Mouse (Mus musculus): ENCODE data around the gene Car9.
"Not testable (repeated sequence)": the region's sequence is repeated elsewhere in the genome, so short reads cannot be mapped to it uniquely, and the experiment has no call there.

Car9 gene

DNA sequence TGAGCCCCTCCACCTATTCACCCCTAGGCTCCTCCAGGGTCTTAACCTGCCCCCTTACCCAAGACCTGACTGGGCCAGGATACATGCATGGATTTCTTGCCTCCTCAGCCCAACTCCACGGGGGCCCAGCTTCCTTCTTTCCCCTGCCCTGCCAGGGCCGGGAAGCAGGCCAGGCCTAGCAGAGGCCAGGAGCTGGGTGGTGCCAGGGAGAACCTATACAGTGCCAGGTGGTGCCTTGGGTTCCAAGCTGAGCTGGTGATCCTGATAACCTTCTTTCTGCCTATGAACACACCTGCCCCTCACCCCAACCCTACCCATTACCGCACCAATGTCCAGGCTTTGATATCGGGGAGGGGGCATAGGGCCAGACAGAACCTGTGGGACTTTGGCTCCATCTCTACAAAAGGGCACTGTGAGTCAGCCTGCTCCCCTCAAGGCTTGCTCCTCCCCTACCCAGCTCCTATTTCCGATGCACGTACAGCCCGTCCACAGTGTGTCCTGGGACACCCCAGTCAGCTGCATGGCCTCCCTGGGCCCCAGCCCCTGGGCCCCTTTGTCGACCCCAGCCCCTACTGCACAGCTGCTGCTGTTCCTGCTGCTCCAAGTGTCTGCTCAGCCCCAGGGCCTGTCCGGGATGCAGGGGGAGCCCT is at the start of gene Car9:
Gene Car9, plus strand, starts transcription at position 431 of the 650 bp plus-strand sequence.
- no peak for DNase-seq (ENCODE audit: low spot score in 2 of 2)

DNA sequence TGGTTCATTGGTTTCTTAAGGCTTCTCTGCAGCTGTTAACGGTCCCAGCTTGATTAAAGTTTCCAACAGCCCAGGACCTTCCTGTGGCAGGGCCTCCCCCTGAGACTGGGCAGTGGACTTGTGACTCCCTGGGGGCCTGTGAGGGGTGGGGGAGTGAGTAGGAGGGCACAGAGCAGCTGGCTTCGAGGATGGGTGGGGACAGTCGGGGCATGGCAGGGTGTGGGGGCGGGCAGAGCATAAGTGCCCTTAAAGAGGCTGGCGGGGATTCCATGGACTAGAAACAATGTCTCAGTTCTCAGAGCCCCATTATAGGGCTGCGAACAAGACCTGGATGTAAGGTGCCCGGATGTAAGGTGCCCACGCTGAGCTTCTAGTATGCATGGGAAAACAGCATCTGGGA is 49.6 kb upstream of the Car9 start:
- peak in 1 of 2 experiments; percentile 73 for DNase-seq (ENCODE audit: low spot score in 2 of 2)

DNA sequence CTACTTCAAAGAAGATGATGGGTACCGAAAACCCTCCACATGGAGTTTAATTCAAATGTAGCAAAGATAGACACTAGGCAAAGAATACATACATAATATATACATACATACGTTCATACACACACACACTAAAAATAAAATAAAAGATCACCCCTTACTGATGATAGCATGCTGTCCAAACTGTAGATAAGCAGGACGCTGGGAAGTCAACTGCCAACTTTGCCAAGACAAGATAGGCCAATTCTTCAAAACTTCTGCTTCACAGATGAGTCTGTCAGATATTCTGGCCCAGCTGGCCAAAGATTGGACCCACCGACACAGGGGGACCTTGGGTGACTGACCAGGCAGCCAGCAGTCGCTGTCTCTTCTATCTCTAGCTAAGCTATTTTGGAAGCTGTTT is 43.7 kb upstream of the Car9 start:
- no peak for DNase-seq (ENCODE audit: low spot score in 2 of 2)

DNA sequence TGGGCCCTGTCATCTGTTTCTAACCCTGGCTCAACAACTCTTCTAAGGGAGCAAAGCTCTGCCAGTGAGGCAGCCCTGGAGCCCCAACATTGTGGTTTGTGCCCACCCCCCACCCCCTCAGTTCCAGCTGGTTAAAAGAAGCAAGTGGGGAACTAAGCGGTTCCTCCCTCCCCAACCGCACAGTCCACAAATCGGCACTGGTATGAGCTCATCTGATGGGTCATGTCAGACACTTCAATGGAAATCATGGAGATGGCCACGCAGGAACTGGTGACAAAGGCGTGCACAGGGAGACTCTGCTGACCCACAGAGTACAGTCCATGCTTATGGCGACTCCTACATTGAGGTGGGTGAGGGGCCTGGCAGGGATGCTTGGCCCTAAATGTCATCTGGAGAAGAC is 40.8 kb upstream of the Car9 start:
- no peak for DNase-seq (ENCODE audit: low spot score in 2 of 2)

DNA sequence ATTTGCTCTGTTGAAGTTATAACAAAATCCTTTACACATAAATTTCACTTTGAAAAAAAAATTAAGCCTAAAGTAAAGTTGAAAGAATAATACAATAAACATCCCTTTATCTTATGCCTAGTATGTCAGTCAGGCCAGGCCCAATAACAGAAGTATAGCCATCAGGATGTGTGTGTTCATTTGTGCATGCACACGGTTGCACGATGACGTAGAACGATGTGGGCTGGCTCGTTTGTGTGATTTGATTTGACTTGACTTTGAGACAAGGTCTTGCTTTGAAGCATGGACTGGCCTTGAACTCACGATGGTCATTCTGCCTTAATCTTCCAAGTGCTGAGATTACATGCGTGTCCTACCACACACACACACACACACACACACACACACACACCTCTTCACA is 39.9 kb upstream of the Car9 start:
- no peak for DNase-seq (ENCODE audit: low spot score in 2 of 2)

DNA sequence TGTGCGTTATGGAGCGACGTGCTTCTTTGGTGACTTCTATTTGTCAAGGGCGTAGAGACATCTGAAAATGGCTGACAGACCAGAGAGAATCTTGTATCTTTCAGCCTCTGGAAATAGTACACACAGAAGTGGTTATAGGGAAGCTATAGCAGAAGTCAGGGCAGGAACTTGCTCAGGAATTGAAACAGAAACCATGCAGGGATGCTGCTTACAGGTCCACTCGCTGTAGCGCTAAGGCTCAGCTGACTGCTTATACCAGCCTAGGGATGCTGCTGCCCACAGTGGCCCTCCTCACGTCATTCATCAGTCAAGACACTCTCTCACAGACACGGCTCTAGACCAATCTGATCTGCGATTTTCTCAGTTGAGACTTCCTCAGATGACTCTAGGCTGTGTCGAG is 36.5 kb upstream of the Car9 start:
- DNase-seq (ENCODE audit: low spot score in 2 of 2): no peak

DNA sequence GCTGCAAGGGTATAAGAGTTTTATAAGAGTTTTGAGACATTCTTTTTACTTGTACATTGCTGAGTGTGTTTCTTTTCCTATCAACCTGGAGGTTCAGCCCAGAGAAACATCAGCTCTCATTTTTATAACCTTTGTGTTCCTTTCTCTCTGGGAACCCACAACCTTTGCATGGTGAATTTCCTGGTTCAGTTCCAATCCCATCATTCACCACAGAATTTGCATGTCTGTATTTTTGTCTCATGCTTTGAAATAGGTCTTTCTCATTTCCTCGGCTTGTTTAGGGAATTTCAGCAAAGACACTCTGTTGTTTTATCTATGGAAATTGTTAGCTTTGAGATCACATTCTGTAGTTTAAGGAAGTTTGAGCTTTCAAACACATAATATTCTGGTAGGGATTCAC is 33.1 kb upstream of the Car9 start:
- DNase-seq (ENCODE audit: low spot score in 2 of 2): no peak

DNA sequence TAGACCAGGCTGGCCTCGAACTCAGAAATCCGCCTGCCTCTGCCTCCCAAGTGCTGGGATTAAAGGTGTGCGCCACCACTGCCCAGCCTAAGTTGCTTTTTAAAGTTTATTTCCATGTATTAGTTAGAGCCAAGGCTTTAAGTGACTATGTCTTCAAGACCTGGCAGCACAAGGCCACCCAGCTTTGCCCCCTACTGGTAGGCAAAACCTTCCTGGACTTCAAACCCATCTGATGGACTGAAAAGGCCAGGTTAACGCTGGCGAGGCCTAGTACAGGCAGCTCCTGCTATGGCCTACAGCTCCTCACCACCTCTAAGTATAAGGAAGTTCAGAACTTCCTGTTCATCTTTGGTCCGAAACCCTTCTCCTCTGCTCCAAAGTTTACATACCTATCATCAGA is 30.2 kb upstream of the Car9 start:
- peak in 1 of 2 experiments; percentile 57 for DNase-seq (ENCODE audit: low spot score in 2 of 2)

DNA sequence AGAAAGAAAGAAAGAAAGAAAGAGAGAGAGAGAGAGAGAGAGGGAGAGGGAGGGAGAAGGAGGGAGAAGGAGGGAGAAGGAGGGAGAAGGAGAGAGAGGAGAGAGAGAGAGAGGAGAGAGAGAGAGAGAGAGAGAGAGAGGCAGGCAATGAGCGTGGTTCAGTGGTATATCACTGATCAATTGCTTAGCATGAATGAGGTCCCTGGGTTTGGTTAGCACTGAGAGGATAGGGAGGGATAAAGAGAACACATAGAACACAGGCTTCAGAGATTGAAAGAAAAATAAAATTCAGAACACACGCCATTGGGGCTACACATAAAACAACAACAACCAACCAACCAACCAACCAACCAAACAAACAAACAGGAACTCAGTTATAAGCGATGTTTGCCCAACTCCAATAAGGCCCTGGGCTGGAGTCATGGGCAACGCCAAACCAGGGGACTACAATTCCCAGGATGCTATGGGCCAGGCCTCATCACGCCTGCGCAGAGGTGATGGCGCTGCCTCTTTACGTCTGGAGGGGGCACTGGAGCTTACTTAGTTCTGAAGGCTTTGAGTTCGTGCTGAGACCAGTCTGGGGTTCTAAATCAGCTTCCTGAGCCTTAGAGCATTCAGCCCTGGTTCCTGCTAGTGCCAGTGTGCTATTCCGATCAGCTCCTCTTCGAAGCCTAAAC is 28.8 kb upstream of the Car9 start:
- peak; percentile 74 to 90 for DNase-seq (ENCODE audit: low spot score in 2 of 2)

DNA sequence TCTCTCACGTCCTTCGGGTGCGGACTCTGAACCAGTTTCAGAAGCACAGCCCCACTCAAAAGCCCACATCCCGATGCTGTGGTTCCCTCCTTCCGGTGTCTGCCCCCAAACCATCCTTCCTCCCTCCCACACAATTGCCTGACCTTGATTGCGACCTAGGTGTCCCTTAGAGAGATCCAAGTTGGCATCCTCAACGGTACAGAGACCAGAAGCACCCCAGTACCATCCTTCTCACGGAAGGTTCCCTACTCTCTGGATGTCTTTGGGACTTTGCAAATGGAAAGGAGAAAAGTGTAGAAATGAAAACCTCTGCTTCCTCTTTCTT is 28.3 kb upstream of the Car9 start:
- no peak for DNase-seq (ENCODE audit: low spot score in 2 of 2)

DNA sequence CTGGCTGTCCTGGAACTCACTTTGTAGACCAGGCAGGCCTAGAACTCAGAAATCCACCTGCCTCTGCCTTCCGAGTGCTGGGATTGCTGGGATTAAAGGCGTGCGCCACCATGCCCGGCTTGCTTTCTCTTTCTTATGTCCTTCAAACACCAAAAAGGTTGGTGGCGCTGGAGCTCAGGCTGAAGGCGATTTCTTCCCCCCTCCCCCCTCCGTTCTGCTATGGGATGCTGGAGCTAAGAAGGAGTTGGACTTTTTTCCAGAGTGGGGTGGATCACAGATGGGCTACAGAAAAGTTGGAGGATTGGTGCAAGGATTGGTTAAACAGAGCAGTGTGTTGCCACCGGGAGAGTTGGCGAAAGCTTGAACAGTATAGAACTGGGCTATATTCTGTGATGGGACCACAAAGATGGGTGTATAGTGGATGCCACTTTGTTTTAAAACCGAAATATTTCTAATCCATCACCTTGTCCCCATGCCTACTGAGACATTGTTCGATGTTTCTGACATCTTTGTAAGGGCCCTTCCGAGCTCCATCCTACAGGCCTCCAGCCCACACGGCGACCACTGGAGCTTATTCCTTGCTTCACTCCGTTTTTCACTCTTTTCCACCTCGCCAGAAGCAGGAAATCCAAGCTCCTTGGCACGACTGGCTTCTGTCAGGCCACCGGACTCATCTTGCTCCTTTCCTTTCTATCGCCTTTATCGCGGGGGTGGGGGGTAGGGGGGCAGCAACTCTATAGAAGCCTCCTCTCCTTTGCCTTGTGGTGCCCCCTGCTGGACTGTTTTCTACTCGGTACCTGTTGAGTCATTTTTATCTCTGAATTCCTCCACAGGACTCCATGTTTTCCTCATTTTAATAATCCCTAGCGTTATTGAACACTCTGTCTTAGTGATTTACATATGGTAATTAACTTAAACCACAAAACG is 27.6 kb upstream of the Car9 start:
- DNase-seq (ENCODE audit: low spot score in 2 of 2): peak; percentile 65 to 90

DNA sequence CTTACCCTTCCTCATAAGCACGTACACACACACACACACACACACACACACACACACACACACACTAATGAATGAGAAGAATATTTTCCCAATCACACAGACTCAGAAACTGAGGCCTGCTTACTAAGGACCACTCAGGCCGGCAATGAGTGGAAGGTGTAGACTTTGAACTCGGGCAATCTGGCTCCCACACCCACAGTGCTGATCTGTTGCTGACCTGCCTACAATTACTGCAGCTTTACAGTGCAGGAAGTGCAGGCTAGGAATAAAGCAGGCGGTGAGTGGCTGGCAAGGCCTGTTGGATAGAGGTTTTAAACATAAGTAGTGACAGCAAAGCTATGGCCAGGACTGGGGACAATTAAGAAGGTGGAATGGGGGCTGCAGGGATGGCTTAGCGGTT is 25.8 kb upstream of the Car9 start:
- DNase-seq (ENCODE audit: low spot score in 2 of 2): no peak

DNA sequence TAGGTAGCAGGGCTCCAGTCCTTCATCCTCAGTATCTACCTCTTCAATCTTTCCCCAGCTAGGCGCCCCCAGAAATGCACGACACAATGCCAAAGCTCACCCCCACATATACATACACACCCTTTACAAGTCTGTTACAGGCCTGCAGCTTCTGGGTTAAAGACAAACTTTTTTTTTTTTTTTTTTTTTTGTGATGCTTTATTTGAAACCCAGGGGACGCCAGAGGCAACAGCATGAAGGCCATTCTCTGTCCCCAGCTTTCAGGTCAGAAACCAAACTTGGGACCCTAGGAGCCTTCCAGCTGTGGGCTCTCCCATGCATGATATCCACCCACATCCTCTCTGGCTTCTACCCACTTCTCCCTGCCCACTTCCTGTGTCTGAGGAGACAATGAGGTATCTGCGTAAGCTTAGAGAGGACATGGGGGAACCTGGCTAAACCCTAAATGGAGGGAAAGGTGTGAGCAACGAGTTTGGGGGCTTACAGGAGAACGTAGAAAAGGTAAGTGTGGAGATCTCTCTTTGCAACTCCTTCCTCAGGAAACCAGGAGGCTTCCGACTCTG is 24.8 kb upstream of the Car9 start:
- no peak for DNase-seq (ENCODE audit: low spot score in 2 of 2)

DNA sequence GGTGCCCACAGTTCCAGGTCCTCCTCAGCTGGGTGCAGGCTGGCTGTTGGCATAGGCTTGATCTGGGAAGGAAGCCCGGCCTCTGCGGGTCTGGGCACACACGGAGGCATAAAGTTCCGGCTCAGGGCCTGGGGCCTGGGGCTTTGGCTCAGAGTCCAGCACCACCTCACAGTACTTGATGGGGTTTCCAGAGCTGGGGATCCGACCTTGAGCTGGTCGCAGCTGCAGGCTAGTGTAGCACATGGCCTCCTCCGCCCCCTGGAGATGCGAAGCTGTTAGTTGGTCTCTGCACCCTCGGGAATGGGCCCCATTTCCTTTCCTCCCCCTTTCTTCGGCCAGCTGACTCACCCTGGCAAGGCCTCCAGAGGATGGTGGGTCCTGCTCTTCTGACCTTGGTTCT is 24.2 kb upstream of the Car9 start:
- no peak for DNase-seq (ENCODE audit: low spot score in 2 of 2)

DNA sequence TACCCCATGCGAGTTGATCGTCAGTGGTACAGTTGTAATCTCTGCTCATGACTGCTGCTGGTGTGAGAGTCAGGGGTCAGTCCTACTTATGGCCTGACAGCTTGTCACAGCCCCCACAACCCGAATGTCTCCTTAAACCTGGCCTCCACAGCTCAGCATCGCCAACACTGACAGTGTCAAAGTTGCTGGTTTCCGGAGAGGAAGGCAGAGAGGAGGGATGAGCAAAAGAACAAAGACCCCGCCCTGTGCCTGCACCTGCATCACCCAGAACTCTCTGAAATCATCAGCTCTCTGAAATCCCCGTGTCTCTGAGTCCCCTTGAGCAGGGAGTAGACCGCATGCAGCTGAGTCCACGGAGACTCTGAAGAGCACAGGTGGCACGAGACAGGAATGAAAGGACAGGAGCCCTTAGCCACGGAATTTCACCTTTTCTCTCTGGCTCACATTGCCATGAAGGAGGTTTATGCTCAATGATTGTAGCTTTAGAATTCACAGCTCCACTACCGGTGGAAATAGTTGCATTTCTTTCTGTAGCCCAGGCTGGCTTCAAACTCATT is 23.2 kb upstream of the Car9 start, which contains the start of gene Sit1:
Gene Sit1, minus strand, starts transcription at position 200 of the 557 bp plus-strand sequence.
- DNase-seq (ENCODE audit: low spot score in 2 of 2): peak in 1 of 2 experiments; percentile 41

DNA sequence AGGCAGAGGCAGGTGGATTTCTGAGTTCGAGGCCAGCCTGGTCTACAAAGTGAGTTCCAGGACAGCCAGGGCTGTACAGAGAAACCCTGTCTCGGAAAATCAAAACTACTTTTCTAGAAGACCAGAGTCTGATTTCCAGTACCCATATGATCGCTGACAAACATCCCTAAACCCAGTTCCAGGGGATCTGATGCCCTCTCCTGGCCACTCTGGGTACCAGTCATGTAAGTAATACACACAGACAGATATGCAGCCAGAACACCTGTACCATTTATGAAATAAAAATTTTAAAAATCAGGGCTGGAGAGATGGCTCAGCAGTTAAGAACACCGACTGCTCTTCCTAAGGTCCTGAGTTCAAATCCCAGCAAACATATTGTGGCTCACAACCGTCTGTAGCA is 21.1 kb upstream of the Car9 start:
- DNase-seq (ENCODE audit: low spot score in 2 of 2): not testable (repeated sequence)

DNA sequence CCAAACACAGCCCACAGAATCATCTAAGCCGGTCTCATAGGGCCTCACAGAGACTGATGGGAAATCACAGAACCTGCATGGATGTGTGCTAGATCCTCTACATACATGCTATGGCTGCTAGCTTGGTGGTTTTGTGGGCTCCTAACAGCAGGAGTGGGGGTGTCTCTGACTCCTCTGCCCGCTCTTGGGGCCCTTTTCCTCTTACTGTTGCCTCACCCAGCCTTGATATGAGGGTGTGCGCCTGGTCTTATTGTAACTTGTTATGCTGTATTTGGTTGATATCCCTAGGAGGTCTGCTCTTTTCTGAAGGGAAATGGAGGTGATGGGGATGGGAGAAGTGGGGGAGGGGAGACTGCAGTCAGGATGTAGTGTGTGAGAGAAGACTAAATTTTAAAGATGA is 17.2 kb upstream of the Car9 start:
- DNase-seq (ENCODE audit: low spot score in 2 of 2): no peak

DNA sequence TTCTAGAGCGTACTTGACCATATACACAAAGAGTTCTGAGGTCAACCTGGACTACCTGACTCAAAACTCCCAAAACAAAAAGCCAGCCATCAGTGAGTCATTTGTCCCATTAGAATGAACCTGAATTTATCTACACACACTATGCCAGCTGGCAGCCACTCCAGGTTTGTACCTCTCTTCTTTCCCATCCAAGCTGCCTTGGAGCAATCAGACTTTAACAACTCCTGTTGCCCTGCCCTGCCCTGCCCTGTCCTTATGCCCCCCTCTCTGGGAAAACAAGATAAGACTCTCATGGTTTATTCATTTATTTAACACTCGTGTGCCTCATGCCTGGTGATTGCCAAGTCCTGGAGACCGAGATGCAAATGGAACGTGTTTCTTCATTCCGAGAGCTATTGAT is 16.0 kb upstream of the Car9 start:
- DNase-seq (ENCODE audit: low spot score in 2 of 2): no peak

DNA sequence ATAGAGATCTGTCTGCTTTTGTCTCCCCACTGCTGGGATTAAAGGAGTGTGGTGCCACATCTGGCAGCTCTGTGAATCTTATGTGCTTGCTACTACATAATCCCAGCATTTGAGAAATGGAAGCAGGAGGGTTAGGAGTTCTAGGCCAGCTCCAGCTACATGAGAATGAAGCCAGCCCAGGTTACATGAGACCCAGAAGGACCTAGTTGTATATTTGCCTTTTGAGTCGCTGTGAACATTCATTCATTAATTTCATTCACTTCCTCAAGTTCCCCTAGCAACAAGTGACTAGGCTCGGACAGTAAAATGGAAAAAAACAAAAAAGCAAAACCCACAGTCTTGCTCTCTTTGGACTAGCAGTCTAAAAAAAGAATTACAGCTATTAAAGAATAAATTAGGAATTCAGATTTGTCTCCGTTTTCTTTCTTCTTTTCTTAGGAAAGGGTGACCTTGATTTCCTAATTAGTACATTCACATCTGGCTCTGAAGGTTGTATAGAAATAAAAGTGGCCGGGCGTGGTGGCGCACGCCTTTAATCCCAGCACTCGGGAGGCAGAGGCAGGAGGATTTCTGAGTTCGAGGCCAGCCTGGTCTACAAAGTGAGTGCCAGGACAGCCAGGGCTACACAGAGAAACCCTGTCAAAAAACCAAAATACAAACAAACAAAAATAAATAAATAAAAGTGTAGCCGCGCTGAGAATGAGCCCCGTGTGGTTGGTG is 14.5 kb upstream of the Car9 start:
- DNase-seq (ENCODE audit: low spot score in 2 of 2): no peak

DNA sequence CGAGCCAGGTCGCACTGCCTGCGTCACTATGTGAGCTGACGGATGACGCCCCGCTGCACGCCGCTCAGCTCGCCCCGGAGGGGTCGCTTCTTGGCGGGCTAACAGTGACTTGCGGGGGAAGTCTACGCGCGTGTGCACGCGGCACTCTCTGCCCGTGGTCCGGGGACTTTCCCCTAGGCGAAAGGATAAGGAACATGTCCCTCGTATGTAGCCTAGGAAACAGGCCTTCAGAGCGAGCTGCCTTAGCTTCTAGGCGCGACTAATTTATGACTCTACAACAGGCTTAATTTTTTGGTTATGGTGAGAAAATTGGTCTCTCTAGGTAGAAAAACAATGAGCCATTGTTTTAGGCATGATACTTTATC is 14.0 kb upstream of the Car9 start, which contains the start of gene Ccdc107:
Gene Ccdc107, plus strand, starts transcription at position 80 of the 365 bp plus-strand sequence.
- peak; percentile 77 to 87 for DNase-seq (ENCODE audit: low spot score in 2 of 2)

DNA sequence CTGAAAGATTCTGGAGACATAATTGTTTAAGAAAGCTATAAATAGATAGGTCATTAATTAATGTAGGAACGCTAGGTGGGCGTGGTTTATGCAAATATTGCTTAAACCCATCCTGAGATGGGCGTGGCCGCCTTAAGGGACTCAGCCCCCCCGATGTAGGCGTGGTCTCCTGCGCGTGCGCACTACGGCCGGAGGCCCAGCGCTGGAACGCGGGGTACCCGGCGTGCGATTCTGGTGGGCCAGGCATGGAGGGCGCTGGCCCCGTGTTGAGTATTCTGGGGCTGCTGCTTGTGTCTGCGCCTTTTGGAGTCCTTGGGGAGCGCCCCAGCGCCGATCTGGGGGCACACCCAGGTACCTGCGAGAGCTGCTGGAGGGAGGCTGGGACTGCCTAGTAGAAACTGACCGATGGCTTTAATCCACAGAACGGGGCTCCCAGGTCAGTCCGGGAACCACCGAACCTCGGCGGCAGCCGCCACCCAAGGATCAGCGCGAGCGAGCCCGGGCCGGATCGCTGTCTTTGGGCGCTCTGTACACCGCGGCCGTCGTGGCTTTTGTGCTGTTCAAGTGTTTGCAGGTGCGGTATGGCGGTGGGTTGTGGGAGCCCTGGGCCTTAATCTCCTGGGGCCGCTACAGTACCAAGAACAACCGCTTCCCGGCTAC is 13.4 kb upstream of the Car9 start:
- DNase-seq (ENCODE audit: low spot score in 2 of 2): peak; percentile 97
